Mouse (Mus musculus) granulocyte monocyte progenitor cell, adult 5-6 weeks (primary cell): ENCODE measurements around the gene Sh3bgrl2. TPM values are rescaled to one million over a fixed set of nuclear protein-coding genes. Genes with fewer than 3 reads are reported as not detected.
"Not testable (repeated sequence)": the region's sequence is repeated elsewhere in the genome, so short reads cannot be mapped to it uniquely, and the experiment has no call there.

Experiments used
- ATAC-seq: replicated peaks from 2 replicates; pipeline ENCODE4 v1.8.0; 2016; ENCODE audit warnings: mild to moderate bottlenecking, moderate TSS enrichment, inconsistent platforms; ENCODE audit not compliant: poor library complexity, severe bottlenecking
- total RNA-seq, 2 experiments: library from RNA; stranded (forward) in 1 of 2; stranded (reverse) in 1 of 2; fragments of 200-712, 200-1000 nt in 1 of 2; fragments of >200 nt in 1 of 2; fragmentation: Nextera tagmentation in 1 of 2; gene quantifications; 2 replicates each; pipeline ENCODE4 v1.2.3; 2014 to 2017

The Sh3bgrl2 gene
- total RNA-seq (2014; fragmentation: Nextera tagmentation) (not detected in 2 replicates), total RNA-seq (2017) (0.09 TPM in 1 of 2 replicates, not detected in the other)

DNA sequence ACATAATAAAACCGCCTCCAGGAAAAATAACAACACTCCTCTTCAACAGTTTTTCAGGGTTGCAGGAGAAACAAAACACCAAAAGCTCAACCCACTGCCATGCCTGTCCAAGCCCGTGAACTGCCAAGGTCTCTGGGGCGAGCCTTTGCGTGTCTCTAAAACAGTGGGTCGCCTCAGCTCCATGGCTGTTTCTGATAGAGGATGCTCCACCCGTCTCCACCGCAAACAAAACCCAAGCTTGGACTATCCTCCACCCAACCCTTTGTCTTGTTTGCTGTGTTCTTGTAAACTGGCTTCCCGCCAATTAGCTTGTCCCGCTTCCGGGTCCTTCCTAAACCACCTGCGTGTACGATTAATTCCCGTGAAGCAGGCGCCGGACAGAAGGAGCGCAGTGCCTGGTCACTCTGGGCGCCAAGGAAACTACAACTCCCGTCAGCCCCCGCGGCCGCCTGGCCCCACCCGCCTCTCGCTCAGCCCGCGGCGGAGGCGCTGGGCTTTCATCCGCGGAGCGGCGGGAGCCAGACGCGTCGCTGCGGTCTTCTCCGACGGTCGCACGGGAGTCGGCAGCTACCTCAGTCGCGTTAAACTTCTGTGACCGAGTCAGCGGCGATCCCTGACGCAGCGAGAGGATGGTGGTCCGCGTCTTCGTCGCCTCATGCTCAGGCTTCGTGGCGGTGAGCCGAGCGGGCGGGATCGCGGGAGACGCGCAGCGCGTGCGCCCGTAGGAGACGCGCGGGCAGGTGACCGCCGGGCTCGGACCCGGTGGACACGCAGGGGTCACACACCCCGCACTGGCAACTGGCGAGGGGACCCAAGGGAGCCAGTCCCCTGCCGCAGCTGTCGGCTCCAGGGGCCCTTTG is at the start of gene Sh3bgrl2:
TSS of gene Sh3bgrl2 (plus strand) at position 498 of the 860 bp plus-strand sequence.
- peak; percentile 98 for ATAC-seq

DNA sequence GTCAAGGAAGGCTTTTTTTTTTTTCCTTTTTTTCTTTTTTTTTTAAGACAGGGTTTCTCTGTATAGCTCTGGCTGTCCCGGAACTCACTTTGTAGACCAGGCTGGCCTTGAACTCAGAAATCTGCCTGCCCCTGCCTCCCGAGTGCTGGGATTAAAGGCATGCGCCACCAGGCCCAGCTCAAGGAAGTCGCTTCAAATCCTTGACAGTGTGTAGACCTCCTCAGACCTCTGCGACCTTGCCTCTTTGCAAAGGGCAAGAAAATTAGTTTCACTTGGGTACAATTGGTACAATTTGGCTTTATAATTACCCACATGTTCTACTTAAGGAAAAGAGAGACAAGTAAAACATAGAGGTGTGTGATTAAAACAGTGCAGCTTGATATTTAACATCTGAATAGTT is 29.0 kb upstream of the Sh3bgrl2 start:
- not testable (repeated sequence) for ATAC-seq

DNA sequence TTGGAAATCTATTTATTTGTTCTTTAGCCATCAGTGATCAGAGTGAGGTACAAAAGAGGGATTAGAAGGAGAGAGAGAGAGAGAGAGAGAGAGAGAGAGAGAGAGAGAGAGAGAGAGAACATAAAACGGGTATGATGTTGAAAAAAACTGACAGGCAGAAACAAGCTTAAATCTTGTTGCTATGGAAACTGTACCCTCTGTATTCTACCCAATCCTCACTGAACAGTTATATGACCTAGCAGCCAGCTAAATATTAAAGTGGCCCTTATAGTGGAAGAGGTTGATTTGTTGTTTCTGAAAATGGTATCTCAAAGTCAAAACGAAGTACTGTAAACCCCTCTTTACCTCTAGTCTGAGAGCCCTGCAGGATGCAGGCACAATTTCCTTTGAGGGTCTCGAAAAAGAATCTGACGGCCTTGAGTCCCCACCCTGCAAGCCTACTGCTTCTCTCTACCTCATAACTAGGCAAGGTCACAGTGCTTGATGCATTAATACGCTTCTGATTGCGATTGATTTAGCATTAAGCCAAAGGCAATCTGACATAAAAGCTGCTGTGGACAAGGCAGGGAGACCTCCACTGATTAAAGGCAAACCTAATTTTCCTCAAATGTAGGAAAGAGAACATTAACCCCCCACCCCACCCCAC is 28.5 kb upstream of the Sh3bgrl2 start:
- no peak for ATAC-seq

DNA sequence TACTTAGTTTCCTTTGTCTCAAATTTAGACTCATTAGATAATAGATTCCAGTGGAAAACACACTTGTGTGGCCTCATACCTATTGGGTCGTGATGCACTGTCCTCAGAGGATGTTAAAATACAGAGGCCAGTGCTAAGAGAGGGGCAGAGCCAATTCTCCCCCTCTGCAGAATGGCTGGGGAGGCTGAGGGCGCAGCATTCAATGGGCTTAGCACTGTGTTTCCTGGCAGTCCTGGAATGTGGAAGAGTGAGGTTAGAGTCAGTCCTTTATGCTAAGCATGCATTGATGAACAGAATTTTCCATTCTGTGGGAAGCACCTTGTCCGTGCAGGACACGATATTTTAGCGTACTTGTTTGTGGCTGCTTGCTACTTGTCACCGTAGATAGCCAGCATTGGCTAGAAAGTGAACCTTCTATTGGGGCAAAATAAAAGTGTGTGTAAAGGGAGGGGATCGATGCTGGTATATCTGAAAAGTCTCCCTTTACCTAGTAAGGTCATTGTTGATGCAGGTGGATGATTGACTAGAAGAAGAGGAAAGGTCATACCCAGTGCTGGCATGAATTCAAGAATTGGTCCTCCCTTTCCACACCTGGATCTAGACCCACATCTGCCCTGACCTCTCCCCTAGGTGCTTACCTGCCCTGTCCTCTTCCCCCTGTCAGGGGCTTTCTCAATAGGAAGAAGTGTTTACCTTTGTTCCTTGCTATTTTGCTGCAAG is 20.6 kb upstream of the Sh3bgrl2 start:
- no peak for ATAC-seq

DNA sequence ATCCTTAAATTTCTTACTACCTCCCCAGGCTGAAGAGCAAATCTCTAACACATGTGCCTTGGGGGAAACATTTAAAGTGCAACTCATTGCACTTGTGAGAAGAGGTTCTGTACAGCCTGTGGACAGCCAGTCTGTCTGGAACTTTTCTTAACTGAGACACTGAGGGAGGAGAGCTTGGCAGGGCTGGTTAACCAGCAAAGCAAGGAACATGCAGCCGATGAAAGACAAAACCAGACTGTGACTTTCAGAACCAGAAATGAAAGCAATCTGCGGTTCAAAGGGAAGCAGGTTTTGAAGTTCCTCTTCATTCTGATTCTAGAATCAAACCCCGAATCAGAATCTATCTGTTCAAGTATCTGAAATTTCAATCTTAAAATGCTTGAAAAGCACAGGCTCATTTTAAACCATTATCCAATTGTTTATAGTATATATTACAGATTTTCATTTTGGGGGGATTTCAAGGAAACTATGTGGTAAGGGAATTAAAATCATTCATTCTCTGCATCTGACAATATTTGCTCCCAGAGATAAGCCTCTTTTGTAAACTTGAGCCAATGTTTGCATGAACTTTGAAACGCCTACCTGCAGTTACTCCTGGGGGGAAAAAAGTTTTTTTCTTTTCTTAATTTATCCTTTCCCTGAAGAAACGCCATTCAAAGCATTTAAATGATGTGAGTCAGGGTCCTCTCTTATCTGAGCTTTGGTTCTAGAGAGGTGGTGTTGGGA is 14.9 kb upstream of the Sh3bgrl2 start:
- no peak for ATAC-seq

DNA sequence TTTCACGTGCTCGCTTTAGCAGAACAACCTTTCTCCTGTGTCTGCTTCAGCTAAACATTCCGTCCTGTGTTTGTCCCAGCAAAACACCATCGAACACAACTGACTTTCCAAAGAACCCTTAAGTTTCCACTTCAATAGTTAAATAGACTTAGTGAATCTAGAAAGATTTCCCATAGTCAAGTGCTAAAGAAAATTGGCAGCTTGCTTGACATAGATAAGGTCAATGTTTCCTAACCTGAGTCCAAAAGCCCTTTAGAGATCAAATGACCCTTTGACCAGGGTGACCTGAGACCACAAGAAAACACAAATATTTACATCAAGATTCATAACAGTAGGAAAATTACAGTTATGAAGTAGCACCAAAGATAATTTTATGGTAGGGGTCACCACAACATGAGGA is 11.2 kb upstream of the Sh3bgrl2 start:
- ATAC-seq, result no peak

DNA sequence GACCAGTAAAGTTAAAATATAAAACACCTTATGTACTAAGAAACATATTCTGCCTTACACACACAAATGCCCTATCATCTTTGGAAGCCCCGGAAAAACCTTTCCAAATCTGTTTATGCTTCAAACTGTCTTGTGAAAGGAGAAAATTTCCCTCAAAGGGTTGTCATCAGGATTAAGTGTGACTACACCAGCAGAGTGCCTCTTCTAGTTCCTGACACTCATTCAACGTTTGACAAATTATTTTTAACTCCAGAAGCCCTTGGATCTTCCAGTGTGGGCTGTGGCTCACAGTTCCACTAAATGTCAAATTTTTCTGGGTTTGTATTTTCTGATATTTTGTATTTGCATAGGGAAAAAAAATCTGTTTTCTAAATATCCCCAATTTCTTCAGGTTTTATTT is 10.6 kb upstream of the Sh3bgrl2 start:
- no peak for ATAC-seq

DNA sequence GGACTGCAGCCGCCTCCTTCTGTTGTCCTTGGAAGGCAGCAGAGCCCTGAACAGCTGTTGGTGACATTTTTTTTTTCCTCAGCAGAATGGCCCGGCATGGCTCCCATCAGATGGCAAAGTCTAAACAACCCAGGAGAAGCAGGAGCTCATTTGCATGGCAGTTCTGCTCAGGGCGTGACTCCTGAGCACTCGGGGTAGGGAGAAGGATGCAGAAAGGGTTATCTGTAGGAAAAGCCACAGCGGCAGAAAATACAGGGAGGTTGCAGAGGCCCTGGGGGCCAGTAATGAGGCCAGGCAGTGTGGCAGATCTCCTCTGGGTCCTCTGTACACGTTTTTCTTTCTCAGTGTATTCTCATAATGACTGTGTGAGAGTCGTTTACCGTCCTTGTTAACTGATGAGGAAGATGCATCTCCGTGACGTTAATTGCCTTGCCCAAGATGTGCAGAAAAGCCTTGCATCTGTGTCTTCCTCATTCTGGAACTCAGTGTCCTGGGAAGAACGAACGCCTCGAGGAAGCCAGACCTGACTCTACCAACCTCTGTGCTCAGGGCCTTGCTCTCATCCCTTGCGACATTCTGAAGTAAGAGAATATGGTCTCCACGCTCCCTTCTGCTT is 10.1 kb upstream of the Sh3bgrl2 start:
- ATAC-seq, result no peak

DNA sequence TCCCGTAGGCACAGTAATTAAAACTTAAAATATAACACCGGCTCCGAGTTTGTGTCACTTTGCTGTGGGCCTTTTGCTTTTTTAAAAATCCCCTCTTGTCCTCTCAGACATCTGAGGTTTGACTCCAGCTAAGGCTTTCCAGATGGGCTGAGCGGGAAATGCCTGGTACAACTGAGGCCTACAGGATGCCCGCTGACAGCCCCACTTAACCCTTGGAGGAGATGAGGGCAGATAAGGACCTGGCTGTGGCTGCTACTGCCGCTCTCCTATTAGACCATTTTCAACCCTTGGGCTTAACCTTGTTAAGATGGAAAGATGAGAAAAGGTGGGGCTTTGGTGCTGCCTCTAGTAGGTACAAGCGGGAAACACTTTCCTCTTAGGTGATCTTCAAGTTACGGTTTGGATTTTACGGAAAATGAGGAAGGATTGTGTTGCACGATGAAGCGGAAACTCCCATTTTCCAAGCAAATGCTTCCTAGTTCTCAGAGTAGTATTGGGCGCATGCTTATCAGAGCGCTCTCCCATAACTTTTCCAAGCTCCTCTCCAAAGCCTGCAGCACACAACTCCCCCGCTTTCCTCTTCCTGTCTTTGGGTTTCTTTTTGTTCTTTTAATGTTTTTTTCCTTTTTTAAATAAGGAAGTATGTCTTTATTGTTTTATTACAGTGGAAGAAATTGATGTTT is 8.2 kb upstream of the Sh3bgrl2 start:
- ATAC-seq, result no peak

DNA sequence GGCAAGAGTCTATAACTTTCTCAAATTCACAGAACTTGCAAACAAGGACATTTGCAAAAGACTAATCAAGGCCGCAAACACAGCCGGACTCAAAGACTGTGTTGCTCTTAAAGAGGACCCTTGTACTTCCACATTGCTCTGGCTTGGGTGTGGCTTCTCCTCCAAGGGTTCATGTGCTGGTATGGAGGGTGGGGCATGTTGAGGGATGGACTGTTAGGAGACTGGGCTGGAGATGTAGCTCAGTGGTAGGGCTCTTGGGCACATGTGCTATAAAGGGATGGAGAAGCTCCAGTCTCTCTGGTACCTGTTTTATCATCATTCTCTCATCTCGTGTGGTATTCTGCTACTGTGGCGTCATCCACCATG is 7.7 kb upstream of the Sh3bgrl2 start:
- ATAC-seq, result no peak

DNA sequence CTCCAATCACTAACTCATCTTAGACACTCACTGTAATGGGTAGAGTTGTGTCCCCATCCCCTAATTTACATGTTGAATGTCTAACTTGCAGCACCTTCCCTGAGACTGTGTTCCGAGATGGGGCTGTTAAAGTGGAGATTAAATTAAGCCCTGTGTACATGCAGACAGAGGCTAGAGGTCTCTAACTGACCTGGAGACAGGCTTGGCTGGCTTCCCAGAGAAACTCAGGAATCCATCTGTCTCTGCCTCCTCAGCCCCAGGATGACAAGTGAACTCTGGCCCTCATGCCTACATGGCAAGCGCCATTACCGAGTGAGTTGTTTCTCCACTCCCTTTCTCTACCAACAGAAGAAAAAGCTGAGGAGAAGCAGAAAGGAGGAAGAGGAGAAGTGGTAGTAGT is 7.2 kb upstream of the Sh3bgrl2 start:
- ATAC-seq, result no peak

DNA sequence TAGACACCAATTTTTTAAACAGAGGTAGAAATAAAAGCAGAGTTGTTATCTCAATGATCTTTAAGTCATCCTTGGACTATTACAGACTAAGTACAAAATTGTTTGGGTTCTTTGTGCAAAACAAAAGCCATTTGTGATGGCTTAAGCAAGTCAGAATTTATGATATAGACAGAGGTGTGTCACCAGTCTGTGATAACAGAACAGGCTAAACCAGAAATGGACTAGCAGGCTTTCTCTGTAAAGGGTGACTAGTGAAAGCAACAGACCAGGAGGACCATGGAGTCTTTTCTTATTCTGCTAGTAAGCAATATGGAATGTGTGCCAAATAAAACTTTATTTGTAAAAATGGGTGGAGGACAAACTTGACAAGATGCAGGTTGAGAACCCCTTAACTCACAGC is 2.9 kb upstream of the Sh3bgrl2 start:
- ATAC-seq, result no peak

DNA sequence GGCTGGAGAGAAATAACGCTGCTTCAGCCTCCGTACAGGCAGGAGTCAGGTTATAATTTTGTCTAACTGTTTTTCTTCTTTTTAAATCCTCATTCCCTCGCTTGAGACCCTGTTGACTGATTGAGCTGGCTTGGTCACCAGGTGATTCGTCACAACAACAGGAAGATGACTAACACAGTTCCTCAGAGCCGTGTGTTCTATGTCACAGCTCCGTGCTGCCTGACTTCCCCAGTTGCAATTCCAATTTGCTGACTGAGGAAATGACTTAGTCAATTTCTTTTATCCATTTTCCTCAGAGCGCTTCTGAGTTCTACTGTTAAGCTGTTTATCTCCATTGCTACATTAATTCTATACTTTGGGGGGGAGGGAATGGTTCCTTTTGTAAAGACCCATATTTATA is 1.8 kb upstream of the Sh3bgrl2 start:
- no peak for ATAC-seq

DNA sequence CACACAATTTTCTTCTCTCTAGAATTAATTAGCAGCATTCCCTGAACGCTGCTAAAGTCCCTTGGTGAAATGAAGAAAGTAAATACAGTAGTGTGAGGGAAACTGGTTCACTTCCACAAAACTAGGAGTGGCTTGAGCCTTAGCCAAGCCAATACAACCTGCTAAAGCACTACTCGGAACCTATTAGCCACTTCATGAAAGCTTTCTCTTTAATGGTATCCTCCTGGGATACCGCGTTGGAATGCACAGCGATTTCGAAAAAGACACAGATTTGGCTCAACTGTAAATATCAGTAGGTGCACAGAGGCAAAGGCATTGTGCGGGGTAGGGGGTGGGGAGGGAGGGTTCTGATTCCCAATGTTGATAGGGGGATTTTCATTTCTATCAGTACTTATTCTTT is 898 bp upstream of the Sh3bgrl2 start:
- ATAC-seq, result no peak

DNA sequence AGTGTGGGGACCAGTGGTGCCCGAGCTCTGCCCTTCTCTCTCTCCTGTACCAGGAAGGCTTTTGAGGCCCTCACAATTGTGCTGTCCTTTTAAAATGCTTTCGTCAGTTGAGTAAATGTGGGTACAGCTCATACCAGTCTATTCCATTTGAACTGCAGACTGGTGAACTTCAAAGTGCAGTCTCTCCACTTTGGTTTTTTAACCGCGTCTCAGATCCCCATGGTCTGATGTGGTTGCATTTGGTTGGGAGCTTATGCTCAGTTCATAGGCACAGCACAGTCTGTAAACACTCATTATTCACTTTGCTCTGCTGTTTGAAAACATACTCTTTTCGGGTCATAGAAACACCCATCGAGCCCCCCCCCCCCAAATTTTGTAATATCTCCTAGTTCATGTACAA is 1.7 kb downstream of the Sh3bgrl2 start:
- ATAC-seq, result no peak

DNA sequence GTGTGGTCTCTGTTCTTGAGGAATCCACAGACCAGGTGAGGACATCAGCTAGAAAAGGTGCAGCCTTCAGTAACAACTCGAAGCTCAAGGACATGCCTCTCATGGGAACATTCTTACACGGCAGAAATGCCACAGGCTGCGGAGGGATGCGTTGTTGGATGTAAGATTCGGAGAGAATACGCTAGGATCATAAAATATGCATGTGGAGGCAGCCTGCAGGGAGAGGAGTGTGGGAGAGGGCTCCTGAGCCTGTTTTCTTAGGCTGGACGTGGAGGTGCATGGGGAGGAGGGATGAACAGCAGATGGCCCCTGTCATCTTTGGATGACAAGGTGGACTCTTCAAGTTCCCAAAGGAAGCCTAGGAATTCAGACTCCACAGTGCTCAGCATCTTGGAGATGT is 3.0 kb downstream of the Sh3bgrl2 start:
- no peak for ATAC-seq

DNA sequence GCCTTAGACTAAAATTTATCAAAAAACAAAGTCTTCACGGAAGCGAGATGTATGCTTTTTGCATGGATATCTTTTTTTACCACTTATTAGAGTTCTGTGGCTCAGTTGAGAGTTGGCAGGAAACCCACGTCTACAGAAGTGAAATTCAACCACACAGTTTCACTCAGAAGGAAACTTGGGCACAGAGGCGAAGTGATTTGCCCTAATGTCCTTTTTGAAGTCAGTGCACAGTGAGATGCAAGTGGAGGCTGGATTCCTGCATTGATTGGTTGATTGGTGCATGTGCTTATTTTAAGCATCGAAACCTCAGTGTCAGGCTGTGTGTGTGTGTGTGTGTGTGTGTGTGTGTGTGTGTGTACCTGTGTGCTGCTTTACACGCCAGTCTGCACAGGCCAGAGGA is 3.5 kb downstream of the Sh3bgrl2 start:
- no peak for ATAC-seq

DNA sequence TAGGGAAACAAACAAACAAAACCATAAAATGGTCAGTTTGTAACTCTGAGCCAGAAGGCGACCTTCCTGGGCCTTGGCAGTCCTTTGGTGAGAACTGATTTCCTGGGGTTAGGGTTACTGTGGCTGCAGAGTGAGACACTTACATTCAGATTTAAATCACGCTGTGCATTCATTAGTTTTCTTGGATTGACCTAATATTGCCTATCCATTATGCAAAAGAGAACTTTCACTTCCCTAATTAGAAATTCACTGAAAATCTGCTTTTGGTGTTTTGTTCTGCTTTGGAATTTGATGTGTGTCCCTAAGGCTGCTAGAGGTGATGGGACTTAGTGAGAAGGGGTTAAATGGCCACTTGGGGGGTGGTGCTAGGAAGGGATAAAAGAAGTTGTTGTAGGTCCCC is 7.5 kb downstream of the Sh3bgrl2 start:
- ATAC-seq, result peak; percentile 60

DNA sequence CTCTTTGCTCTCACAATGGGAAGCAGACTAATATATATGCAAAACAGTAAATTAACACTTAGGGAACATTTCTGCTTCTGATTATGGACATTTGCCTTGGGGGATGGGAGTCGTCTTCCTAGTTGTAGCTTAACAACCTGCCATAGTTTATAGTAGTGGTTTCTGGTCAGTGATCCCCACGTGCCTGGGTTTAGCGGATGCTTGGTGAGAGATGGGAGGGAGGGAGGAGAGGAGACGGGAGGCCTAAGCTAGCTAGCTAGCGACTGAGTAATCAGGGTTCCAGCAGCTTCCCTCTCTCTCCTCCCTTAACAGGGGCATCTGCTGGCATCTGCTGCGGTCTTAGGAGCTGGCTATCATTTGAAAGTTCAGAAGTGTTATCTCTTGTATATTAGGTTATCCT is 8.1 kb downstream of the Sh3bgrl2 start:
- no peak for ATAC-seq
